Mouse (Mus musculus): ENCODE data around the gene Cyb5r3. TPM values are rescaled to one million over a fixed set of nuclear protein-coding genes. Genes with fewer than 3 reads are reported as not detected.
A peak's percentile ranks its signal among the peaks of the same experiment; 100 is the strongest.

Gene Cyb5r3
- polyA plus RNA-seq, 1 experiment, result 402 TPM

GRCm38 (mm10) chr15:83167550-83168065, 4.8 kb downstream of the Cyb5r3 start:
- Histone ChIP-seq H3ac (ENCODE audit: control insufficient read depth, insufficient read length, low read depth) (no peak overlapping the region), H3K27me3 (ENCODE audit: control insufficient read depth, insufficient read depth, insufficient read length) (no peaks in the 10 kb centered on the region), H3K79me2 (ENCODE audit: control insufficient read depth, insufficient read depth) (peaks cover 74% of the 10 kb centered on the region), H3K4me3 (ENCODE audit: insufficient read depth, poor library complexity, severe bottlenecking) (no peak overlapping the region), H3K79me3 (ENCODE audit: low read depth) (peaks cover 53% of the 10 kb centered on the region), H3K36me3 (ENCODE audit: control insufficient read depth, insufficient read depth) (peaks cover 26% of the 10 kb centered on the region)
- TF ChIP-seq MYOD1 (IDR thresholded peaks at IDR 0.05; ENCODE audit: control insufficient read depth, insufficient read length, low read depth), result no peak
- no peak for TF ChIP-seq FOSL1 (IDR thresholded peaks at IDR 0.05; ENCODE audit: insufficient read depth, low read length, poor library complexity, severe bottlenecking)
- TF ChIP-seq CEBPB (IDR thresholded peaks at IDR 0.05; ENCODE audit: low read depth), result no peak

- H3K79me3 ChIP-seq (ENCODE audit: low read depth), result peaks cover 53% of the 10 kb centered on the region
- H3K27me3 ChIP-seq (ENCODE audit: control insufficient read depth, insufficient read depth, insufficient read length), result no peaks in the 10 kb centered on the region
- H3K79me2 ChIP-seq (ENCODE audit: control insufficient read depth, insufficient read depth), result peaks cover 77% of the 10 kb centered on the region
- peaks cover 30% of the 10 kb centered on the region for H3K36me3 ChIP-seq (ENCODE audit: control insufficient read depth, insufficient read depth)
- H3K4me3 ChIP-seq (ENCODE audit: insufficient read depth, poor library complexity, severe bottlenecking), result no peak overlapping the region
- peak overlapping the region; percentile 2 for H3ac ChIP-seq (ENCODE audit: control insufficient read depth, insufficient read length, low read depth)
- TF ChIP-seq USF1 (IDR thresholded peaks at IDR 0.05; ENCODE audit: low read depth), result no peak
- TF ChIP-seq CEBPB (IDR thresholded peaks at IDR 0.05; ENCODE audit: low read depth), result no peak
- no peak for TF ChIP-seq MYOG (IDR thresholded peaks at IDR 0.05; ENCODE audit: control insufficient read depth, extremely low read depth, insufficient read length)
- no peak for TF ChIP-seq CTCF (IDR thresholded peaks at IDR 0.05; ENCODE audit: control insufficient read depth, insufficient read depth, insufficient read length)
- no peak for TF ChIP-seq FOSL1 (IDR thresholded peaks at IDR 0.05; ENCODE audit: insufficient read depth, low read length, poor library complexity, severe bottlenecking)
- no peak for TF ChIP-seq MYOD1 (IDR thresholded peaks at IDR 0.05; ENCODE audit: control insufficient read depth, insufficient read length, low read depth)
- TF ChIP-seq MAX (IDR thresholded peaks at IDR 0.05), result no peak
Observed at GRCm38 (mm10) chr15:83167126-83167525, 5.3 kb downstream of the Cyb5r3 start.

GRCm38 (mm10) chr15:83166642-83167041, 5.8 kb downstream of the Cyb5r3 start:
- no peaks in the 10 kb centered on the region for H3K27me3 ChIP-seq (ENCODE audit: control insufficient read depth, insufficient read depth, insufficient read length)
- peaks cover 73% of the 10 kb centered on the region for H3K79me2 ChIP-seq (ENCODE audit: control insufficient read depth, insufficient read depth)
- H3K4me3 ChIP-seq (ENCODE audit: insufficient read depth, poor library complexity, severe bottlenecking), result no peak overlapping the region
- TF ChIP-seq MAX (IDR thresholded peaks at IDR 0.05) (peak; percentile 67), FOSL1 (IDR thresholded peaks at IDR 0.05; ENCODE audit: insufficient read depth, low read length, poor library complexity, severe bottlenecking) (peak; percentile 75), MYOG (IDR thresholded peaks at IDR 0.05; ENCODE audit: control insufficient read depth, extremely low read depth, insufficient read length) (no peak)
- peaks cover 34% of the 10 kb centered on the region for H3K36me3 ChIP-seq (ENCODE audit: control insufficient read depth, insufficient read depth)
- peaks cover 52% of the 10 kb centered on the region for H3K79me3 ChIP-seq (ENCODE audit: low read depth)
- no peak overlapping the region for H3ac ChIP-seq (ENCODE audit: control insufficient read depth, insufficient read length, low read depth)

GRCm38 (mm10) chr15:83165526-83166315, 6.7 kb downstream of the Cyb5r3 start:
- Histone ChIP-seq H3K27me3 (ENCODE audit: control insufficient read depth, insufficient read depth, insufficient read length) (no peaks in the 10 kb centered on the region), H3K79me2 (ENCODE audit: control insufficient read depth, insufficient read depth) (peaks cover 64% of the 10 kb centered on the region), H3K36me3 (ENCODE audit: control insufficient read depth, insufficient read depth) (peaks cover 39% of the 10 kb centered on the region), H3ac (ENCODE audit: control insufficient read depth, insufficient read length, low read depth) (no peak overlapping the region), H3K4me3 (ENCODE audit: insufficient read depth, poor library complexity, severe bottlenecking) (no peak overlapping the region), H3K79me3 (ENCODE audit: low read depth) (peaks cover 43% of the 10 kb centered on the region)
- no peak for TF ChIP-seq CTCF (IDR thresholded peaks at IDR 0.05; ENCODE audit: control insufficient read depth, insufficient read depth, insufficient read length)
- no peak for TF ChIP-seq MAX (IDR thresholded peaks at IDR 0.05)
- TF ChIP-seq FOSL1 (IDR thresholded peaks at IDR 0.05; ENCODE audit: insufficient read depth, low read length, poor library complexity, severe bottlenecking), result no peak
- TF ChIP-seq MYOD1 (IDR thresholded peaks at IDR 0.05; ENCODE audit: control insufficient read depth, insufficient read length, low read depth), result no peak
- TF ChIP-seq MYOG (IDR thresholded peaks at IDR 0.05; ENCODE audit: control insufficient read depth, extremely low read depth, insufficient read length), result no peak
- TF ChIP-seq USF1 (IDR thresholded peaks at IDR 0.05; ENCODE audit: low read depth), result no peak
- TF ChIP-seq CEBPB (IDR thresholded peaks at IDR 0.05; ENCODE audit: low read depth), result no peak

GRCm38 (mm10) chr15:83164971-83165471, 7.4 kb downstream of the Cyb5r3 start:
- Histone ChIP-seq H3K79me3 (ENCODE audit: low read depth) (peaks cover 36% of the 10 kb centered on the region), H3K79me2 (ENCODE audit: control insufficient read depth, insufficient read depth) (peaks cover 57% of the 10 kb centered on the region), H3K36me3 (ENCODE audit: control insufficient read depth, insufficient read depth) (peaks cover 46% of the 10 kb centered on the region), H3ac (ENCODE audit: control insufficient read depth, insufficient read length, low read depth) (peak overlapping the region; percentile 19), H3K27me3 (ENCODE audit: control insufficient read depth, insufficient read depth, insufficient read length) (no peaks in the 10 kb centered on the region), H3K4me3 (ENCODE audit: insufficient read depth, poor library complexity, severe bottlenecking) (no peak overlapping the region)
- TF ChIP-seq CEBPB (IDR thresholded peaks at IDR 0.05; ENCODE audit: low read depth), result no peak

GRCm38 (mm10) chr15:83162818-83163485, 9.4 kb downstream of the Cyb5r3 start:
- peaks cover 37% of the 10 kb centered on the region for H3K79me2 ChIP-seq (ENCODE audit: control insufficient read depth, insufficient read depth)
- no peak overlapping the region for H3ac ChIP-seq (ENCODE audit: control insufficient read depth, insufficient read length, low read depth)
- no peak overlapping the region for H3K4me3 ChIP-seq (ENCODE audit: insufficient read depth, poor library complexity, severe bottlenecking)
- TF ChIP-seq MYOG (IDR thresholded peaks at IDR 0.05; ENCODE audit: control insufficient read depth, extremely low read depth, insufficient read length) (no peak), CTCF (IDR thresholded peaks at IDR 0.05; ENCODE audit: control insufficient read depth, insufficient read depth, insufficient read length) (no peak), FOSL1 (IDR thresholded peaks at IDR 0.05; ENCODE audit: insufficient read depth, low read length, poor library complexity, severe bottlenecking) (no peak), MYOD1 (IDR thresholded peaks at IDR 0.05; ENCODE audit: control insufficient read depth, insufficient read length, low read depth) (no peak), CEBPB (IDR thresholded peaks at IDR 0.05; ENCODE audit: low read depth) (no peak), MAX (IDR thresholded peaks at IDR 0.05) (no peak), USF1 (IDR thresholded peaks at IDR 0.05; ENCODE audit: low read depth) (no peak)
- H3K79me3 ChIP-seq (ENCODE audit: low read depth), result peaks cover 16% of the 10 kb centered on the region
- peaks cover 66% of the 10 kb centered on the region for H3K36me3 ChIP-seq (ENCODE audit: control insufficient read depth, insufficient read depth)
- no peaks in the 10 kb centered on the region for H3K27me3 ChIP-seq (ENCODE audit: control insufficient read depth, insufficient read depth, insufficient read length)

All from C2C12 (cell line).